Mouse (Mus musculus): ENCODE data around the gene H13. TPM values are rescaled to one million over a fixed set of nuclear protein-coding genes. Genes with fewer than 3 reads are reported as not detected.

The H13 gene
- total RNA-seq, 2 experiments from 2014 or later, result 11.6 to 24.7 TPM

- no peak for ATAC-seq (replicated peaks; ENCODE audit: low FRiP score, poor library complexity, severe bottlenecking)
Measured at GRCm38 (mm10) chr2:152726751-152727335, 57.6 kb downstream of the H13 start.

GRCm38 (mm10) chr2:152727795-152728510, 58.7 kb downstream of the H13 start:
- ATAC-seq (replicated peaks; ENCODE audit: low FRiP score, poor library complexity, severe bottlenecking), result no peak

GRCm38 (mm10) chr2:152728594-152728993, 59.3 kb downstream of the H13 start:
- ATAC-seq (replicated peaks; ENCODE audit: low FRiP score, poor library complexity, severe bottlenecking), result no peak

GRCm38 (mm10) chr2:152729013-152729635, 59.9 kb downstream of the H13 start:
- no peak for ATAC-seq (replicated peaks; ENCODE audit: low FRiP score, poor library complexity, severe bottlenecking)

GRCm38 (mm10) chr2:152729636-152730020, 60.4 kb downstream of the H13 start:
- no peak for ATAC-seq (replicated peaks; ENCODE audit: low FRiP score, poor library complexity, severe bottlenecking)

- ATAC-seq (replicated peaks; ENCODE audit: low FRiP score, poor library complexity, severe bottlenecking), result no peak
Measured at GRCm38 (mm10) chr2:152733201-152733600, 63.9 kb downstream of the H13 start.

GRCm38 (mm10) chr2:152734501-152734900, 65.2 kb downstream of the H13 start:
- ATAC-seq (replicated peaks; ENCODE audit: low FRiP score, poor library complexity, severe bottlenecking), result no peak

- ATAC-seq (replicated peaks; ENCODE audit: low FRiP score, poor library complexity, severe bottlenecking), result no peak
Measured at GRCm38 (mm10) chr2:152734984-152735383, 65.7 kb downstream of the H13 start.

- ATAC-seq (replicated peaks; ENCODE audit: low FRiP score, poor library complexity, severe bottlenecking), result peak; percentile 60; the same call in 1 of the 2 replicates
Measured at GRCm38 (mm10) chr2:152736090-152736601, 66.9 kb downstream of the H13 start, which contains the start of gene Id1. TSS of gene Id1 (plus strand) at chr2:152736251.

- no peak for ATAC-seq (replicated peaks; ENCODE audit: low FRiP score, poor library complexity, severe bottlenecking)
Measured at GRCm38 (mm10) chr2:152736748-152737147, 67.5 kb downstream of the H13 start.

- no peak for ATAC-seq (replicated peaks; ENCODE audit: low FRiP score, poor library complexity, severe bottlenecking)
Measured at GRCm38 (mm10) chr2:152737306-152738221, 68.3 kb downstream of the H13 start.

GRCm38 (mm10) chr2:152738341-152738740, 69.1 kb downstream of the H13 start:
- ATAC-seq (replicated peaks; ENCODE audit: low FRiP score, poor library complexity, severe bottlenecking), result no peak

GRCm38 (mm10) chr2:152739031-152739841, 70.0 kb downstream of the H13 start:
- ATAC-seq (replicated peaks; ENCODE audit: low FRiP score, poor library complexity, severe bottlenecking), result no peak

- ATAC-seq (replicated peaks; ENCODE audit: low FRiP score, poor library complexity, severe bottlenecking), result no peak
Measured at GRCm38 (mm10) chr2:152739842-152740260, 70.6 kb downstream of the H13 start.

GRCm38 (mm10) chr2:152740490-152740889, 71.2 kb downstream of the H13 start:
- no peak for ATAC-seq (replicated peaks; ENCODE audit: low FRiP score, poor library complexity, severe bottlenecking)

GRCm38 (mm10) chr2:152741153-152742041, 72.1 kb downstream of the H13 start:
- no peak for ATAC-seq (replicated peaks; ENCODE audit: low FRiP score, poor library complexity, severe bottlenecking)

- peak; percentile 63; the same call in 1 of the 2 replicates for ATAC-seq (replicated peaks; ENCODE audit: low FRiP score, poor library complexity, severe bottlenecking)
Measured at GRCm38 (mm10) chr2:152742435-152742834, 73.2 kb downstream of the H13 start.
